Mouse (Mus musculus) liver, embryonic 16.5 days (tissue): ENCODE results near the gene Psmd1. TPM values are rescaled to one million over a fixed set of nuclear protein-coding genes. Genes with fewer than 3 reads are reported as not detected.

Experiments
- ATAC-seq: fragments of 200-750 bp; cut with Nextera tagmentation; 2 replicates; pipeline ENCODE4 v1.8.0; 2017; ENCODE audit warnings: low read depth, mild to moderate bottlenecking, moderate number of reproducible peaks, moderate library complexity
- H3K27ac ChIP-seq: fragments of 300-500 bp; sonication (generic); 2 replicates; pipeline ENCODE4 v1.5.1; 2014; ENCODE audit warnings: mild to moderate bottlenecking, low read length
- H3K27me3 ChIP-seq: fragments of 300-500 bp; sonication (generic); 2 replicates; pipeline ENCODE4 v1.6.1; 2014; ENCODE audit warnings: low read depth, low read length, mixed read lengths; ENCODE audit not compliant: control insufficient read depth, insufficient read depth
- H3K36me3 ChIP-seq: fragments of 300-500 bp; sonication (generic); 2 replicates; pipeline ENCODE4 v1.6.1; 2014; ENCODE audit warnings: mild to moderate bottlenecking; ENCODE audit not compliant: control insufficient read depth, insufficient read depth
- H3K4me1 ChIP-seq: fragments of 300-500 bp; sonication (generic); 2 replicates; pipeline ENCODE4 v1.6.1; 2014; ENCODE audit warnings: low read depth, low read length, mixed read lengths; ENCODE audit not compliant: control insufficient read depth
- H3K4me2 ChIP-seq: fragments of 300-500 bp; sonication (generic); 2 replicates; pipeline ENCODE4 v1.6.1; 2014; ENCODE audit warnings: low read depth, low read length, mixed read lengths
- H3K4me3 ChIP-seq: fragments of 300-500 bp; sonication (generic); 2 replicates; pipeline ENCODE4 v1.5.1; 2014; ENCODE audit warnings: low read depth, mild to moderate bottlenecking, low read length
- H3K9ac ChIP-seq: fragments of 300-500 bp; sonication (generic); 2 replicates; pipeline ENCODE4 v1.6.1; 2014; ENCODE audit warnings: low read depth, low read length
- H3K9me3 ChIP-seq: fragments of 300-500 bp; sonication (generic); replicated peaks from 2 replicates; pipeline ENCODE4 v1.6.1; 2016; ENCODE audit warnings: low read length; ENCODE audit not compliant: control insufficient read depth
- WGBS: fragments of 180-500 bp; shearing (Covaris S2); extraction: QIAGEN DNeasy Blood & Tissue Kit; methylation state at CpG from one replicate; pipeline ENCODE4 v1.1.7; 2014; ENCODE audit not compliant: insufficient replicate concordance; 5-methylcytosine and 5-hydroxymethylcytosine counted together
- polyA plus RNA-seq: library from polyadenylated mRNA; unstranded; fragments of >200 nt; fragmentation: Nextera tagmentation; extraction: Ambion mirVana; gene quantifications from 2 replicates; pipeline ENCODE4 v1.2.1, GENCODE M21; 2015

The Psmd1 gene
- polyA plus RNA-seq, 1 experiment from 2014 or later = 82.2 TPM

DNA sequence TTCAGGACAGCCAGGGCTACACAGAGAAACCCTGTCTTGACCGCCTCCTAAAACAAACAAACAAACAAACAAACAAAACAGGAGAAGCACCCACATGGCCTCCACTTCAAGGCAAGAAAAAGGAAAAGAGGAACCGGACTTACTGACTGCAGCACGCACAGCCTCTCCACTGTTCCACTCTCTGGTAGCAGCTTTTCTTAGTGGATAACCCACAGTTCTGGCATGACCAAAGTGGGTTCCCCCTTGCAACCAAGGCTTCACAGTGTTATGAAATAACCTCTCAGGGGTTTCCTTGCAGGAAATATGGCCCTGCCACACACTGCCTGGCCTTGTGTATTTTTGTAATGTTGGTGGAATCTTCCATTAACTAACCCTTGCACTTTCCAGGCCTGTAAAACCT, 23.4 kb upstream of the Psmd1 start:
- Histone ChIP-seq H3K9me3 (no peaks in the 10 kb centered on the region), H3K36me3 (no peaks in the 10 kb centered on the region), H3K4me1 (peaks cover 5% of the 10 kb centered on the region), H3K4me2 (no peak overlapping the region), H3K4me3 (no peak overlapping the region), H3K27ac (peak overlapping the region; percentile 52), H3K27me3 (peaks cover 23% of the 10 kb centered on the region), H3K9ac (no peak overlapping the region)
- no peak for ATAC-seq
- 51% methylated on average over 3 of the region's 3 CpGs for WGBS

- no peak overlapping the region for H3K4me2 ChIP-seq
- H3K4me3 ChIP-seq = no peak overlapping the region
- no peaks in the 10 kb centered on the region for H3K36me3 ChIP-seq
- H3K4me1 ChIP-seq = no peaks in the 10 kb centered on the region; the same call in 1 of the 2 replicates
- no peak for ATAC-seq
- no peak overlapping the region for H3K27ac ChIP-seq
- no peak overlapping the region for H3K9ac ChIP-seq
- no peaks in the 10 kb centered on the region for H3K9me3 ChIP-seq
- H3K27me3 ChIP-seq = peaks cover 57% of the 10 kb centered on the region
- 34% methylated on average over 4 of the region's 4 CpGs for WGBS
These were observed 19.1 kb upstream of the Psmd1 start for GRCm38 (mm10) chr1:86045056-86045455.

DNA sequence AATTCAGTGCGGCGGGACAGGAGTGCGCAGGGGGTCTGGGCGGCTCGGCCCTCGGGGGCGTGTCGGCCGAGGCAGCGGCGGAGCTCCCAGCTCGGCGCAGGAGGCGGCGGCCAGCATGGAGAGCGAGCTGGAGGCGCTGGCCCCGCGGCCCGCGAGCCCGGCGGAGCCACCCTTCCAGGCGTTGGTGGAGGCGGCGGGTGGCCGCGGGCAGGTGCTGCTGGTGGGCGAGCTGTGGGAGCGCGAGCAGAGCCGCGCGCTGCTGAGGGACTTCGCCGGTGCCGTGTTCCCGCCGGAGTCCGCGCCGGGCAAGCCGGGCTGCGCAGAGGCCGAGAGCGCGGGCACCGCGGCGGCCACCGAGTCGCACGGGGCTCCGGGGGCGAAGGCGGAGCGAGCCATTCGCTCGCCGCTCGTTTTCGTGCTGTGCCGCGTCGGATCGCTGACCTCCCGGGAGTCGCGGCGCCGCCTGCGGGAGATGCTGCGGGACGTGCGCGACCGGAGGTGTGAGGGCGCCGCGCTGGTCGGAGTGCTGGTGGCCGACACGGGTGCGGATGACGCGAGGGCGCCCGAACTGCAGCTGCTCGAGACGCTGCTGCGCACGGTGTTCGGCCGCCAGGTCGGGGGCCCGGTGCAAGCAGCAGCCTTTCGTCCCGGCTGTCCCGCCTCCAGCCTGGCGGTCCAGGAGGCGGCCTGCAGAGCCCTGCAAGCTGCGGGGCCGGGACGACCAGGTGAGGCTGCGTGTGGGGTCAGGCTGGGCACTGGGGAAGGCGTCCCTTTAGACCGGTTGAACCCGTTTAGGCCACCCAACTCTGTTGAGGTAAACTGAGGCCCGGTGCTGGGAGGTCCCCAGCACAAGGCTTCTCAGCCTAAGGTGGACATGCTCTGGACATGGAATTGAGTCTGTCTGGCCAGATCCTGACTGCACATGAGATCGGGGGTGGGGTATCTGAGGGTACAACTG, 18.1 kb upstream of the Psmd1 start, which contains the start of gene 2810459M11Rik:
2810459M11Rik (plus strand) TSS at position 16 of the 958 bp plus-strand sequence.
- Histone ChIP-seq H3K27ac (peak within 1 kb of the TSS; percentile 79), H3K27me3 (peaks cover 57% of the 10 kb centered on the region), H3K9me3 (no peaks in the 10 kb centered on the region), H3K4me2 (peak within 1 kb of the TSS; percentile 53), H3K4me1 (no peaks in the 10 kb centered on the region; the same call in 1 of the 2 replicates), H3K36me3 (peaks cover 3% of the 10 kb centered on the region; the same call in 1 of the 2 replicates), H3K9ac (peak within 1 kb of the TSS; percentile 61), H3K4me3 (peak within 1 kb of the TSS; percentile 61)
- ATAC-seq = peak; percentile 67
- under 1% methylated on average over 110 of the region's 110 CpGs for WGBS

DNA sequence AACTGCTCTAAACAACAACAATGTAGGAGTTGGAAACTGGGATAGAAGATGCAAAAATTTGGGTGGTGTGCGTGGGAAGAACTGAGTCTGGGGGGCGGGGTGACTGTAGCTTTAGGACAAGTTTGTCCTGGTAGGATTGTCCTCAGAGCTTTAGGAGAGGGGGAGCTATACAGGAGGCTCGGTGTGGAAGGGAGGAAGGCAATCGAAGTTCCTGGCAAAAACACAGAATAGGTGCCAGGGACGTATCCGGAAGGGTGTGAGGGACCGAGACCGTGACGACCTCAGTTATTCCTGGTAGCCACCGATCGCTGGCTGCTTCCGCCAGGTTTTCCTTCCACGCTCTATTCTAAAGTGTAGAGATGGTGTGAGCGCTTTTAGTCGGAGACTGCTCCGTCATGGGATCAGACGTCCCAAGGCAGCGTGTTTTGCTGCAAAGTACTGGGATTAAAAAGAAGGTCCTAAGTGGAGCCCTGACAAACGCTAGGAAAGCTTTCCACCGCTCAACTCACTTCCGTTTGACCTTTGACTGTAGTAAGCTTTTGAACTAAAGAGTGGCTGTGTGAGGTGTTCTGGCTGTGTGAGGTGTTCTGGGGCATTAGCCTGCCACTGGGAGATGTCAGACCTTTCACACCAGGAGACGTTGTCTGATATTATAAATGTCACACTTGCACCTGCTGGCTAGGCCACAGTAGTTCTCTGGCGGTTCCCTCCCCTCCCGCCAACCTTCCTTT, 17.2 kb upstream of the Psmd1 start:
- ATAC-seq = peak; percentile 42; the same call in 1 of the 2 replicates
- peak overlapping the region; percentile 53 for H3K4me2 ChIP-seq
- WGBS = 9% methylated on average over 24 of the region's 24 CpGs
- H3K9ac ChIP-seq = peak overlapping the region; percentile 61
- H3K9me3 ChIP-seq = no peaks in the 10 kb centered on the region
- H3K4me3 ChIP-seq = peak overlapping the region; percentile 61
- H3K4me1 ChIP-seq = no peaks in the 10 kb centered on the region
- peaks cover 3% of the 10 kb centered on the region; the same call in 1 of the 2 replicates for H3K36me3 ChIP-seq
- peaks cover 57% of the 10 kb centered on the region for H3K27me3 ChIP-seq
- peak overlapping the region; percentile 79 for H3K27ac ChIP-seq

GRCm38 (mm10) chr1:86048231-86048630, 16.0 kb upstream of the Psmd1 start:
- ATAC-seq = no peak
- H3K4me2 ChIP-seq = peak overlapping the region; percentile 41
- H3K36me3 ChIP-seq = peaks cover 3% of the 10 kb centered on the region; the same call in 1 of the 2 replicates
- no peak overlapping the region for H3K4me3 ChIP-seq
- no peaks in the 10 kb centered on the region for H3K9me3 ChIP-seq
- H3K4me1 ChIP-seq = no peaks in the 10 kb centered on the region
- no peak overlapping the region for H3K9ac ChIP-seq
- 38% methylated on average over 4 of the region's 4 CpGs for WGBS
- H3K27ac ChIP-seq = no peak overlapping the region
- peaks cover 54% of the 10 kb centered on the region for H3K27me3 ChIP-seq

DNA sequence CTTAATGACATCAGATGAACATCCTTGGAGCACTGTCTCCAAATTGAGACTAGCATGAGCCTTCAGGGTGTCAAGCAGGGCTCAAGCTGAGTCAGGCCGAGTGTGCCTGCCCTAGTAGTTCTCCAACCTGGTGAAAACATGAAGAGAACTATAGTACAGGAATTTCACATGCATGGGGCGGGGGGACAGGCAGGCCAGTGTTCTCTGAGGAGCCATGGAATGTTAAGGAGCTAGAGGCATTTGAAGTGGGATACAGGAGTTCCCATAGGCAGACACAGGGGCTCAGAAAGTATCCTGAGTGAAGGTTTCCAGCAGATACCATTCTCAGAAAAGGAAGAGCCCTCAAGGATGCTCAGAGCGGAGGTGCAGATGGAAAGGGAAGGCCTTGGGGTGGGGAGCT, 15.4 kb upstream of the Psmd1 start:
- H3K36me3 ChIP-seq = peaks cover 3% of the 10 kb centered on the region; the same call in 1 of the 2 replicates
- 62% methylated on average over 3 of the region's 3 CpGs for WGBS
- H3K4me1 ChIP-seq = no peaks in the 10 kb centered on the region
- no peaks in the 10 kb centered on the region for H3K9me3 ChIP-seq
- no peak overlapping the region for H3K27ac ChIP-seq
- no peak for ATAC-seq
- no peak overlapping the region for H3K9ac ChIP-seq
- peaks cover 51% of the 10 kb centered on the region for H3K27me3 ChIP-seq
- H3K4me2 ChIP-seq = no peak overlapping the region
- no peak overlapping the region for H3K4me3 ChIP-seq

GRCm38 (mm10) chr1:86053198-86053921, 10.8 kb upstream of the Psmd1 start:
- H3K27me3 ChIP-seq = peaks cover 8% of the 10 kb centered on the region
- H3K9ac ChIP-seq = no peak overlapping the region
- no peak for ATAC-seq
- H3K4me2 ChIP-seq = no peak overlapping the region
- no peaks in the 10 kb centered on the region for H3K9me3 ChIP-seq
- no peak overlapping the region for H3K27ac ChIP-seq
- H3K4me3 ChIP-seq = no peak overlapping the region
- no peaks in the 10 kb centered on the region; the same call in 1 of the 2 replicates for H3K4me1 ChIP-seq
- peaks cover 3% of the 10 kb centered on the region; the same call in 1 of the 2 replicates for H3K36me3 ChIP-seq
- WGBS = 65% methylated on average over 12 of the region's 12 CpGs

DNA sequence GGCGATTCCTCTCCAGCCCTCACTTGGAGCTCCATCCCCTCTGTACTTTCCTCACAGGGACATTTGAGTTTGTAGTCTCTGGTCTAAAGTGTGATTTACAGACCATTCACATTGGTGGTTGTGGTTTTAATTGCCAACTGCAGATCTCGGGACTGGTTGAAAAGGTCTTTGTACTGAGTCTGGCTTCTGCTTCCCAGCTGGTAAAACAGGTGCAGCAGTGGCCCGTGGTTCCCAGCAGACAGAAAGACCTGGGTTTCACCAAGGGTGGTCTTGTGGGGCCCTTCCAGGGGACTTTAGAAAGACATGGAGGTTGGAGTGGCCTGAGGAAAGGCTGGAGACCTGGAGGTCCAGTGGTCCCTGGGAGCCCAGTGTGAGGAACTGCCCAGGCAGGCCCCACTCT, 9.2 kb upstream of the Psmd1 start:
- peaks cover 3% of the 10 kb centered on the region; the same call in 1 of the 2 replicates for H3K36me3 ChIP-seq
- H3K4me1 ChIP-seq = peaks cover 5% of the 10 kb centered on the region
- H3K4me3 ChIP-seq = no peak overlapping the region
- no peaks in the 10 kb centered on the region for H3K27me3 ChIP-seq
- 35% methylated on average over 3 of the region's 3 CpGs for WGBS
- no peak for ATAC-seq
- peak overlapping the region; percentile 75; the same call in 1 of the 2 replicates for H3K27ac ChIP-seq
- no peaks in the 10 kb centered on the region for H3K9me3 ChIP-seq
- no peak overlapping the region for H3K9ac ChIP-seq
- no peak overlapping the region for H3K4me2 ChIP-seq
